Mouse (Mus musculus): ENCODE results near the gene Twsg1.

DNA sequence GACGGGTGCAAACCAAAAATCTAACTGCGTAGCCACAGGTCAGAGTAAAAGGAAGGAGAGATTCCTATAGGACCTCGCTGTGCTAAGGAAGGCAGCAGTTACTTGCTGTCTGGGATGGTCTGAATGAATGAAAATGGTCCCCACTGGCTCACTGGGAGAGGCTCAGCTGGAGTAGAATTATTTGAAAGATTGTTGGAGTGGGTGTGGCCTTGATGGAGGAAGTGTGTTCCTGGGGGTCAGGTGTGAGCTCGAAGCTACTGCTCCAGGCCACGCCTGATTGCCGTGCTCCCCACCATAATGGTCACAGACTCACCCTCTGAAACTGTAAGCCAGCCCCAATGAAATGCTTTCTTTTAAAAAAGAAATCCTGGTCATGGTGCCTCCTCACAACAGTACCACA lies 9.8 kb downstream of the Twsg1 start:
- no peak for TF ChIP-seq CTCF (IDR thresholded peaks at IDR 0.05; ENCODE audit: low read depth, low read length)
- no peak for TF ChIP-seq POLR2A (IDR thresholded peaks at IDR 0.05; ENCODE audit: extremely low read depth, insufficient read depth, low read length)

All from liver, adult 2 months (tissue).